Mouse (Mus musculus) thymus, postnatal 4 days (tissue): ENCODE results near the gene Ccl28.
"Not testable (repeated sequence)": the region's sequence is repeated elsewhere in the genome, so short reads cannot be mapped to it uniquely, and the experiment has no call there.

ENCODE experiments used
- DNase-seq: peaks from one replicate; pipeline ENCODE4 v3.0.0; 2021

Gene Ccl28

DNA sequence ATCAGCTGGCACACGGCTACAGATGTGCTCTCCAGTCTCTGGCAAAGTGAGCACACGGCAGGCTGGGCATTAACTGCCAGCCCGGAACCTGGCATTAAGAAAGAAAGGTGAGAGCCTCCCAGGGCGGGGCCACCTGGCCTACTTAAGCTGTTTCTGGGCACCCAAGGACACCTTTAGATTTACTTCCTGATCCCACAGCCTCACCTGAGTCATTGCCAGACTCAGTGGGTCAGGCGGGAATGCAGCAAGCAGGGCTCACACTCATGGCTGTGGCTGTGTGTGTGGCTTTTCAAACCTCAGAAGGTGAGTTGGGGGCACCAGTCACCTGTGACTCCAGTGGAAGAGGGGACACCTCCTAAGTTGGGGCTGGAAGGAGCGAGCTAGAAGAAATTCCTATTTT is at the start of gene Ccl28:
TSS of gene Ccl28 (plus strand) at position 186 of the 400 bp plus-strand sequence.
- DNase-seq, result no peak

DNA sequence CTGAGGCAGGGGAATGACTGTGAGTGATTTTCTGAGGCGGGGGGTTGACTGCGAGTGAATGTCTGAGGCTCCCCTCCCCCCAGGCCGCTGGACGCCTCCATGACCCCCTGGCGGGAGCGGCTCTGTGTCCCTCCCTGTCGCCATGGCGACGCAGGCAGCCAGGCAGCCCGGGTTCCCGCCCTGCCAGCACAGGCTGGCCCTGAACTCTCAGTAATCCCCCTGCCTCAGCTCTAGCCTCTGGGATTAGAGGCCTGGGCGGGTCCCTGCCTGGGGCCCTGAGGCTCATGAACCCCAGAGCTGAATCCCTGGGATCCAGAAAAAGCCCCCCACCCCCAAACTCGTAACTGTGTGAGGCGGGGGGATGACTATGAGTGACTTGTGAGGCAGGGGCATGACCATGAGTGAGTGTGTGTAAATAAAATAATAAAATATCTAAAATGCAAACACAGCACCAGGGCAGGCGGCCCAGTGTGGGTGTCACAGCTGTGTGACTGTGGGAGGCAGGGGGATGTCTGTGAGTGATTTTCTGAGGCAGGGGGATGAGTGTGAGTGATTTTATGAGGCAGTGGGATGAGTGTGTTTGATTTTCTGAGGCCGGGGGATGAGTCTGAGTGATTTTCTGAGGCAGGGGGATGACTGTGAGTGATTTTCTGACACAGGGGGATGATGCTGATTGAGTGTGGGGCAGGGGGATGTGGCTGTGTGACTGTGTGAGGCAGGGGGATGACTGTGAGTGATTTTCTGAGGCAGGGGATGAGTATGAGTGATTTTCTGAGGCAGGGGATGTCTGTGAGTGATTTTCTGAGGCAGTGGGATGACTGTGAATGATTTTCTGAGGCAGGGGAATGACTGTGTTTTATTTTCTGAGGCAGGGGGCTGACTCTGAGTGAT is 27.1 kb upstream of the Ccl28 start:
- DNase-seq, result peak; percentile 46

DNA sequence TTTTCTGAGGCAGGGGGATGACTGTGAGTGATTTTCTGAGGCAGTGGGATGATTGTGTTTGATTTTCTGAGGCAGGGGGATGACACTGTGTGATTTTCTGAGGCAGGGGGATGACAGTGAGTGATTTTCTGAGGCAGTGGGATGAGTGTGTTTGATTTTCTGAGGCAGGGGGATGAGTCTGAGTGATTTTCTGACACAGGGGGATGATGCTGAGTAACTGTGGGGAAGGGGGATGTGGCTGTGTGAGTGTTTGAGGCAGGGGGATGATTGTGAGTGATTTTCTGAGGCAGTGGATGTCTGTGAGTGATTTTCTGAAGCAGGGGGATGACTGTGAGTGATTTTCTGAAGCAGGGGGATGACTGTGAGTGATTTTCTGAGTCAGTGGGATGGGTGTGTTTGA is 25.2 kb upstream of the Ccl28 start:
- peak; percentile 19 for DNase-seq

DNA sequence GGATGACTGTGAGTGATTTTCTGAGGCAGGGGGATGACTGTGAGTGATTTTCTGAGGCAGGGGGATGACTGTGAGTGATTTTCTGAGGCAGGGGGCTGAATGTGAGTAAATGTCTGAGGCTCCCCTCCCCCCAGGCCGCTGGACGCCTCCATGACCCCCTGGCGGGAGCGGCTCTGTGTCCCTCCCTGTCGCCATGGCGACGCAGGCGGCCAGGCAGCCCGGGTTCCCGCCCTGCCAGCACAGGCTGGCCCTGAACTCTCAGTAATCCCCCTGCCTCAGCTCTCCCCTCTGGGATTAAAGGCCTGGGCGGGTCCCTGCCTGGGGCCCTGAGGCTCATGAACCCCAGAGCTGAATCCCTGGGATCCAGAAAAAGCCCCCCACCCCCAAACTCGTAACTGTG is 24.6 kb upstream of the Ccl28 start:
- DNase-seq, result peak; percentile 13

DNA sequence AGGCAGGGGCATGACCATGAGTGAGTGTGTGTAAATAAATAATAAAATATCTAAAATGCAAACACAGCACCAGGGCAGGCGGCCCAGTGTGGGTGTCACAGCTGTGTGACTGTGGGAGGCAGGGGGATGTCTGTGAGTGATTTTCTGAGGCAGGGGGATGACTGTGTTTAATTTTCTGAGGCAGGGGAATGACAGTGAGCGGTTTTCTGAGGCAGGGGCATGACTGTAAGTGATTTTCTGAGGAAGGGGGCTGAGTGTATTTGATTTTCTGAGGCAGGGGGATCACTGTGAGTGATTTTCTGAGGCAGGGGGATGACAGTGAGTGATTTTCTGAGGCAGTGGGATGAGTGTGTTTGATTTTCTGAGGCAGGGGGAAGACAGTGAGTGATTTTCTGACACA is 24.1 kb upstream of the Ccl28 start:
- DNase-seq, result not testable (repeated sequence)

DNA sequence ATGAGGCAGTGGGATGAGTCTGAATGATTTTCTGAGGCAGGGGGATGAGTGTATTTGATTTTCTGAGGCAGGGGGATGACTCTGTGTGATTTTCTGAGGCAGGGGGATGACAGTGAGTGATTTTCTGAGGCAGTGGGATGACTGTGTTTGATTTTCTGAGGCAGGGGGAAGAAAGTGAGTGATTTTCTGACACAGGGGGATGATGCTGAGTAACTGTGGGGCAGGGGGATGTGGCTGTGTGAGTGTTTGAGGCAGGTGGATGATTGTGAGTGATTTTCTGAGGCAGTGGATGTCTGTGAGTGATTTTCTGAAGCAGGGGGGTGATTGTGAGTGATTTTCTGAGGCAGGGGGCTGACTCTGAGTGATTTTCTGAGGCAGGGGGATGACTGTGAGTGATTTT is 23.5 kb upstream of the Ccl28 start:
- peak; percentile 58 for DNase-seq

DNA sequence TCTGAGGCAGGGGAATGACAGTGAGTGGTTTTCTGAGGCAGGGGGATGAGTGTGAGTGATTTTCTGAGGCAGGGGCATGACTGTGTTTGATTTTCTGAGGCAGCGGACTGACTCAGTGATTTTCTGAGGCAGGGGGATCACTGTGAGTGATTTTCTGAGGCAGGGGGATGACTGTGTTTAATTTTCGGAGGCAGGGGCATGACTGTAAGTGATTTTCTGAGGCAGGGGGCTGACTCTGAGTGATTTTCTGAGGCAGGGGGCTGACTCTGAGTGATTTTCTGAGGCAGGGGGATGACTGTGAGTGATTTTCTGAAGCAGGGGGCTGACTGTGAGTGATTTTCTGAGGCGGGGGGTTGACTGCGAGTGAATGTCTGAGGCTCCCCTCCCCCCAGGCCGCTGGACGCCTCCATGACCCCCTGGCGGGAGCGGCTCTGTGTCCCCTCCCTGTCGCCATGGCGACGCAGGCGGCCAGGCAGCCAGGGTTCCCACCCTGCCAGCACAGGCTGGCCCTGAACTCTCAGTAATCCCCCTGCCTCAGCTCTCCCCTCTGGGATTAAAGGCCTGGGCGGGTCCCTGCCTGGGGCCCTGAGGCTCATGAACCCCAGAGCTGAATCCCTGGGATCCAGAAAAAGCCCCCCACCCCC is 20.8 kb upstream of the Ccl28 start:
- DNase-seq, result peak; percentile 75

DNA sequence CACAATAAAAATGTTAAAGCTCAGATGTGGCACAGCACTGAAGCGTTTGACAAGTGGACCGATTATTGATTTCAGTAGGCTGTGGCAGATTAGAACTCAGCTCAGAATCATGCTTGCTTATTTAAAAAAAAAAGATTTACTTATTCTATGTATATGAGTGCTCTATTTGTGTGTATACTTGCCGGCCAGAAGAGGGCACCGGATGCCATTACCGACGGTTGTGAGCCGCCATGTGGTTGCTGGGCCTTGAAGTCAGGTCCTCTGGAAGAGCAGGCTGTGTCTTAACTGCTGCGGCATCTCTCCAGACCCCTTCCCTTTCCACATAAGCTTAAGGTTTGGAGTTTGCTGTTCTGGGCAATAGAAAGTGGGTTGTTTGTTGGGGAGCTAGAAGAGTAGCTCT is 19.7 kb upstream of the Ccl28 start:
- peak; percentile 18 for DNase-seq

DNA sequence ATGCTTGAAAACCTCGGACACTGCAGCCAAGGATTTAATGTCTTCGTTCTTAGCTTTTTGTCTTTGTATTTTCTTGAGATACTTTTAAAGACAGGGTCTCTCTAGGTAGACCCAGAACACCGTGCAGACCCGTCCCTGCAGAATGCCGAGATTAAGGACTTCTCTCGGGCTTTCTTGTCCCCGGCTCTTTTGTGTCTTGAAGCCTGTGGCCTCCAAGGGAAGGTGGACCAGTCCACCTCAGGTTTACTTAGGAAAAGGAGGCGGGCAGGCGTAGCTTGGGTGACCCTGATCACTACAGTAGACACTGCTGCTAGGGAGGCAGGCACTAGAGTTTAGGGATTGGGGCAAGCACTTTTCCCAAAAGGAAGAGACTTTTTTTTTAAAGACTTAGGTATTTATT is 19.3 kb upstream of the Ccl28 start:
- not testable (repeated sequence) for DNase-seq

DNA sequence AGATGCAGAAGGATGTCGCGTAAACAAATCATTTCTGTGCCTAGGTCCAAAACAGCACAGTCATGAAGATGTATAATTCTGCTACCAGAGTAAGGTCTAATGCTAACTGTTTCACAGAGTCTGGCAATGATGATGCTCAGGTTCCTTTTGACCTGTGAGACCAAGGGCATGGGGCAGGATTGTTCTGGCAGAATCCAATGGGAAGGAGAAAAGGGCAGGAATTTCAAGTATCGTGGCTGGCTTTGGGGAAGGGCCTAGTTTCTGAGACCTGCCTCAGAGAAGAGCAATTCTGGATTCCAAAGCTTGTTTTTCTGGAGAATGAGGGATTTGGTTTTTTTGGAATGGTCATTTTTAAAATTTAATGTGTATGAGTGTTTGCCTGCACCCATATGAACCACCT is 4.8 kb upstream of the Ccl28 start:
- DNase-seq, result no peak

DNA sequence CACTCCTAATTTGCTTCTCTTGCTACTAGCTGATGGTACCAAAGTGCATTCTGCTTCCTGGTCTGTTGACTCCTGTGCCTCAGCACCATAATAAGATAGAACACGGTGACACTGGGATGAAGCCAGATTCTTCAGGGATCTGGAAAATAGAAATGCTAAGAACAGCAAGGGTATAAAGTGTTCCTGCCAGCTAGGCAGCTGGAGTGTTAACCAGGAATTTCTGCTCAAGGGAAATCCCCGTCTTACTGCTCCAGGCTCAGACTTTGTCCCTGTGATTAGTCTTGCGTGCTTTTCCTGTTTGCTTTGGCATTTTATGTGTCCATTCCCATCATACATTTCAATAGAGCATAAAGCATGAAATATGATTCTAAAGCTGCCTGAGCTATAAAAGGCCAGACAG is 3.9 kb upstream of the Ccl28 start:
- no peak for DNase-seq

DNA sequence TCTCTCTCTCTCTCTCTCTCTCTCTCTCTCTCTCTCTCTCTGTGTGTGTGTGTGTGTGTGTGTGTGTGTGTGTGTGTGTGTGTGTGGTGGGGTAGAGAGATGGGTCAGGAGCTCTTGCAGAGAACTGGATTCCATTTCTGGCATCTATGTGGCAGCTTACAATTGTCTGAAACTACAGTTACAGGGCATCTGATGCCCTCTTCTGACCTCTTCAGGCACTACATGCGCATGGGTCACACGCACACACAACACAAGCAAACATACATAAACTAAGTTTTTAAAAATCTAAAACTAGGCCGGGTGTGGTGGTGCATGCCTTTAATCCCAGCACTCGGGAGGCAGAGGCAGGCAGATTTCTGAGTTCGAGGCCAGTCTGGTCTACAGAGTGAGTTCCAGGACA is 2.3 kb downstream of the Ccl28 start:
- peak; percentile 53 for DNase-seq

DNA sequence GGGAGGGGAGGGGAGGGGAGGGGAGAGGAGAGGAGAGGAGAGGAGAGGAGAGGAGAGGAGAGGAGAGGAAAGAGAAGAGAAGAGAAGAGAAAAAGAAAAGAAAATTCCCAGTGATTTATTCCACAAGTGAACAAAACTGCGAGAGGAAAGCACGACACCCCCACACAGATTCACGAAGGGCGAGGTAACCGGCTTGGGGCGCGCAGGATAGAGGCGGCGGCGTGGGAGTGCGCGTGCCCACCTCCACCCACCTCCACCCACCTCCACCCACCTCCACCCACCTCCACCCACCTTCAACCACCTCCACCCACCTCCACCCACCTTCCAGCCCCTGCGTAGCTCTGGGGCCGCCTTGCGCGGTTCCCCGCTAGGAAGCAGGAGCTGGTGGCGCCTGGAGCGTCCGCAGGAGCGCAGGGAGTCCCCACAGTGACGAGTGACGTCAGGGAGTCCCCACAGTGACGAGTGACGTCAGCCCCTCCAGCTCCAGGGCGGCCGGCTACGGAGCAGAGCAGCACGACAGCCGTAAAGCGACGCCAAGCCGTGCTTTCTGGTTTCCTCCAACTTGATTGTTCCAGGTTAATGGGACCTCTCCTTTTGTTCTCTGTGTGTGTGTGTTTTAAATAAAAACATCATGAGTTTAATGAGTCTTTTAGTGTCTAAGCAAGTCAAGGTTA is 8.0 kb downstream of the Ccl28 start:
- DNase-seq, result peak; percentile 91

DNA sequence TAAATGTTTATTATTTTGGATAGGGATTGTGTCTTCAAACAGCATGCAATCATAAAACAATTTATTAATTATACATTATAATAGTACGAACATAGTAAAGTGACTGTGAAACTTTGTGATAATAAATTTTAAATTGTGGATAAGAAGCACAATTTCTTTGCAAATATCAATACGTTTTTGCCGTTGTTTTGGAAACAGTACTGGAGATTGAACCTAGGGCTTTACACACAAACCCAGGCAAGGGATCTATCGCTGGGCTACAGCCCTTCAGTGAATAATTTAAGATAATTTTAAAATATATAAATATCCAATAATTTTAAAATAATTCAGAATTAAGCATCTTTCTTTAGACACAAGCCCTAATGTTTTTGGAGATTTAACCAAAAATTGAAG is 8.5 kb downstream of the Ccl28 start:
- DNase-seq, result no peak

DNA sequence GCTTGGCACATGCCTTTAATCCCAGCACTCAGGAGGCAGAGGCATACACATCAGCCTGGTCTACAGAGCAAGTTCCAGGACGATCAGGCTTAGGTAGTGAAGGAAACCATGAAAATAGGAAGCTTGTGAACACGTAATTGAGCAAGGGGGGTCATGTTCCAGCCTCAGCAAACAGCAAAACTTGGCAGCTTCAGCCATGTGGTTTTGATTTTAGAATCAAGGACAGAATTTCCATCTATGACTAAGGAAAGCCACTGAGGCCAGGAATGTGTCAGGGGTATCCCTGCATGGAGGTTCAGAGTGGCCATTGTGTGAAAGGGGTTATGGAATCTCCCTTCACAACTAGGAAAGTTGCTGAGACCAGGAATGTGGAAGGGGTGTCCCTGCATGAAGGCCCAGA is 11.9 kb downstream of the Ccl28 start:
- DNase-seq, result no peak

DNA sequence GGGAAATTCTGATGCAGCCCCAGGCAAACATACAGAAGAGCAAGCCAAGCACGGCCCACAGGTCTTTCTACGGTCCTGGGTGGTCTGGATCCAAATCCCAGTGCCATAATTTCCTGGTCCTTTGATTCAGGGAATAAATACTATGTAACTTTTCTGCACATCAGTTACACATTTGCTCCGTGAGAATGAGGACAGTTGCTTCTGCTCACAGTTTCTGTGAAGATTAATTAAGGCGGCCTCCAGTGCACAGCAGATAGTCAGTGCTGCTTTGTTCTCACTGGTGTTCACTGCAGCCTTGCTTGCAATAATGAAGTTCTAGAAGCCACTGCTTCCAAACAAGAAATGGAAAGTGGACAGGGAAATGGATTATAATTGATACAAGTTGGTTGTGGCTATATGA is 14.2 kb downstream of the Ccl28 start:
- no peak for DNase-seq

DNA sequence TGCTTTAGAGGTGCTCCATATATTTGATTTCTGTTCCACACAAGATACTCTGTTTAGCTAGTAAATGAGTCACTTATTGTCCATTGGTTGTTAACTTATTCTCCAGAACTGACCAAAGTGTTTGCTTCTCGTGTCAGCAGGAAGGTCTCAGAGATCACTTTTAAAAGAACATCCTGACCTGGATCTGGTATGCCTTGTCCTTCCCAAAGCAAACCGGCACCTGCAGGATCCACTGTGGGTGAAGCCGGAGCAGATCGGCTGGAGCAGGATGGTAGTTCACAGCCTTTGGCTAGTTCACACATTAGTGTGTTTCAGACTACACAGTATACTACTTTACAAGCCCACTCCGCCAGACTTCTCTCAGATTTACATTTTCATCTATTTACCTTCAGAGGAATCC is 14.8 kb downstream of the Ccl28 start:
- DNase-seq, result no peak

DNA sequence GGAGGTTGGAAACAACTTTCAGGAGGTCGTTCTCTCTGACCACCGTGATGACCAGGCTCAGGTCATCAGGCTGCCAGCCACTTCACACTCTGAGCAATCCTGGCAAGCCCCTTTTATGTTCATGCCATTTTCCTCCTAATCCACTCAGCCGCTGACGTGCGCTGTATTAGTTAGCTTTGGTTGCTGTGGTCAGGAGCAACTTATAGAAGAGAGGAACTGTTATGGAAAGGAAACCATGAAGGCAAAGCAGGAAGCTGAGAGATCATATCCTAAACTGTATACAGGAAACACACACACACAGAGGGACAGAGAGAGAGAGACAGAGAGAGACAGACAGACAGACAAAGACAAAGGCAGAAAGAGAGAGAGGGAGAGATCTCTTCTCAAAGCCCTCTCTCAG is 15.7 kb downstream of the Ccl28 start:
- no peak for DNase-seq

DNA sequence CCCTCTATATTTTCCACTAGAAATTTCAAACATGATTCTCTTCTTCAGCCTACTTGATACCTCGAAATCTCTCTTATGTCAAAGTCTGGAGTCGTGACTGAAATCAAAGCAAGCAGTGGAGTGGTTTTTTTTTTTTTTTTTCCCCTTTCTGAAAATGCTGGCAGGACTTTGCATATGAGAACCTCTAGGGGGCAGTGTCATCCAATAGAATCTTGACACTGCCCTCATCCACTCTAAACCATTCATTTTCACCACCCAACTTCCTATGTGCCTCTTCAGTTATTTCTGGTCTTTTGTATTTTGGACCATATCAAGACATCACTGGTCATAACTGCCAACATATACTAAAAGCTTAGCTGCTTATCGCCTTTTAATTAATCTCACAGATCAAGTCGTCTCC is 16.9 kb downstream of the Ccl28 start:
- peak; percentile 38 for DNase-seq

DNA sequence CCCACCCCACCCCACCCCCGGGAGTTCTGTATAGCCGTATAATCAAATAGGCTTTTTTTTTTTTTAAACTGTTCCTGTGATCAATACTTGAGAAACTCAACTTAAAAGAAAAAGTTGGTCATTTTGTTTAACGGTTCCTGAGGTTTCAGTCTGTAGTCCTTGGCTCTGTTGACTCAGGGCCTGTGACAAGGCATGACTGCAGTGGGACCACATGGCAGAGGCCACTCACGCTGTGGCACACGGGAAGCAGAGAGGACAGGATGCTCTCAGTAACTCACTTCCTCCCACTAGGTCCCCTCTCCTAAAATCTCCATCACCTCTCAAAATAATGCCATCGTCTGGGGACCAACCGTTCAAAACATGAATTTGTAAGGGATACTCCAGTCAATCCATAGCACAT is 17.5 kb downstream of the Ccl28 start:
- DNase-seq, result no peak

DNA sequence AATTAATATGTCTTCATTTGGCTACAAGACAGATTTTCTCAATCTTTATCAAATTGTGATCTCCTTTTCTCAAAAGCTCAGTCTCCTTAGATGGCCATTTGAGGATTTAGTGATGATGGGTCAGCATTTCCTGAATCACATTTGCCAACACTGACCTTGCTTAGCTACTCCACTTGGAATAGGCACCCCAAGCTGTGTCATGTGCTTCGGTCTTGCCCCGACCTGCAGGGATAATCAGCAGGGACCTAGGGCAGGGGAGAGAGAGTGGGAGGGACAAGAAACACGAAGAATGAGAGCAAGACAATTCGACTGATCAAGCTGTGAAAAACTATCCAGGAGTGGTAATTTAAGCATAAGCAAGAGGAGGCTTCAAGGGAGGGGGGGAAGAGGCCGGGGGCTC is 21.1 kb downstream of the Ccl28 start:
- DNase-seq, result no peak

DNA sequence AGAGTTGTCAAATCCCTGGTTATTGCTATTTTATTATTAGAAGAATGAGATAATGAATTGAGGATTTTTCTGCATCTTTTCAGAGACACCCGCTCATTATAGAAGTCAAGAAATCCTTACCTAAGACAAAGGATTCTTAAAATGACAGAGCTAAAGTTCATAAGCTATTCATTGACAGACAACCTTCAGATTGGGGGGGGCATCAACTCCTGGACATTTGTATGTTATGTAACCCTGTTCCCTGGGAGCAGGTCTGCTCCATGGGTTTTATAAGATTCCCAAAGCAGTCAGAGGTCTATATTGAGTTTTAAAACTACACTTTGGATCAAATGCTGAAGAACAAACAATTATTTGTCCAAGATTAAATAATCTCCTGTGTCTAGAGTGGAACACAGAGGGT is 22.9 kb downstream of the Ccl28 start:
- no peak for DNase-seq

DNA sequence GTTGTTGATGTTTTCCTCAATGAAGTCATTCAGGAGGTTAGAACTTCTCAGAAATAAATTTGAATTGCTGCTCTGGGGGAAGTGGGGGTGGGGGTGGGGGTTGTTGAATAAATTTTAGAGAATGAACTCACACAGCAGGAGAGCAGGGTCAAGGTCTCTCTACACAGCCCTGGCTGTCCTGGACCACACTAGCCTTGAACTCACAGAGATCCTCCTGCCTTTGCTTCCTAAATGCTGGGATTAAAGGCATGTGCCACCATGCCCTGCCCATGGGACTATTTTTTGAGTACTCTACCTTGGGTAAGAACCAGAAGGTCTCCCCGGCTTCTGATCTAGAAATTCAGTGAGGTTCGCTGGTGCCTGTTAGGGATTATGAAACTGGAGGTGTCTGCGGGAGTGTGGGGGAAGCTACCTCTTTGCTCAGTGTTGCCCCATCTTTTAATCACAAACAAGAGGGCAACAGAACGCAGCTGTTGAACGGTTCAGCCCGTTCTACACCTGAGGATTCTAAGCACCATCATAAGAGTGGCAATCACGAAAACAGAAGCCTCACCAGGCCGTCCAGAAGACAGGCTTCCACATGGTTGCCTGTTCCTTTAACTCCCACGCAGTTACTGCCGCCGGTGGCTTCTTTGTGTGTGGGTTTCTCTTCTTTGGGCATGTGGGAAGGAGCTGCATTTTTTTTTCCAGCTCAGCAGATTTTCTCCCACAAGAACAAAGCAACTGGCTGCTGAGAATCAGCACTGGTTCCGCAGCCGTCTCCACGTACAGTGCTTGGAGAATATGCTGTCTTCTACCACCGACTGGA is 25.5 kb downstream of the Ccl28 start:
- no peak for DNase-seq
